ENCODE assay signal across 24 mouse cellular contexts in the genomic region with DNA sequence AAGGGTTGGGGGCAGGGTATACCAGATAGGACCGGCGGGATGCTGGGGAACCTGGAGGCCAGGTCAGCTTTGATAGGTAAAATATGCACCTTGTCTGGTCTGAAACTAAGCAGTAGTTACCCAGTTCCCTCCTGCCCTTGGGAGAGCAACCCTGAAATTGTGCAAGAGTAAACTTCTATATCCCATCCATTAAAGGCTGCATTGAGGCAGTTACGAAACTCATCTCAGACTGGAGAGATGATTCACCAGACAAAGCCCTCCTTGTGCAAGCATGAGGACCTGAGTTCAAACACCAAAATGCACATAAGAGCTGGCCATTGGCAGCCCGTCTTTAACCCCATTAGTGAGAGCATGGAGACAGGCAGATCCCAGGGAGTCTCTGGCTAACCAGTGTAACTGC. TPM values are rescaled to one million over a fixed set of nuclear protein-coding genes. Genes with fewer than 3 reads are reported as not detected.
DNase-seq lines count a peak whose midpoint lies in the region; ATAC-seq and TF ChIP-seq lines count a peak whose summit lies in the region.
"Had no signal": no experiment of that assay in that cellular context is flagged by ENCODE, and none has a peak within 500 bp of the region (broad histone marks: within the 10 kb centered on the region; RNA-seq: fewer than 3 reads in every experiment).

No protein-coding gene starts in this region.

- no peaks in the 10 kb centered on the region for H3K27me3 ChIP-seq in intestine, embryonic 16.5 days (replicated peaks; ENCODE audit: control insufficient read depth, insufficient read depth, low read length)
- no peaks in the 10 kb centered on the region for H3K27me3 ChIP-seq in intestine, embryonic 15.5 days (replicated peaks)
- H3K27me3 ChIP-seq in thymus, adult 2 months (ENCODE audit: control insufficient read depth, insufficient read depth, low read length): no peaks in the 10 kb centered on the region
- H3K27me3 ChIP-seq: heart, embryonic 15.5 days; hindbrain, embryonic 15.5 days; lung, embryonic 15.5 days; stomach, embryonic 15.5 days had no signal

- peak overlapping the region; percentile 0; the same call in 1 of the 2 replicates for H3K27ac ChIP-seq in intestine, embryonic 16.5 days (ENCODE audit: low read length)
- H3K27ac ChIP-seq in intestine, embryonic 15.5 days: no peak overlapping the region
- no peak overlapping the region for H3K27ac ChIP-seq in thymus, adult 2 months (ENCODE audit: control insufficient read depth, insufficient read depth, low read length)
- H3K27ac ChIP-seq: heart, embryonic 15.5 days; hindbrain, embryonic 15.5 days; lung, embryonic 15.5 days; midbrain, embryonic 10.5 days; stomach, embryonic 15.5 days had no signal

- TF ChIP-seq POLR2A in thymus, adult 2 months (IDR thresholded peaks at IDR 0.05; ENCODE audit: control insufficient read depth, extremely low read depth, insufficient read depth, low read length, poor library complexity): no peak

- H3K9me3 ChIP-seq in intestine, embryonic 16.5 days (ENCODE audit: control insufficient read depth, low read length): no peaks in the 10 kb centered on the region
- no peaks in the 10 kb centered on the region for H3K9me3 ChIP-seq in intestine, embryonic 15.5 days
- H3K9me3 ChIP-seq: heart, embryonic 15.5 days; hindbrain, embryonic 15.5 days; lung, embryonic 15.5 days; midbrain, embryonic 10.5 days; stomach, embryonic 15.5 days had no signal

- 80% methylated on average over 4 of the region's 4 CpGs for WGBS in intestine, embryonic 16.5 days
- 83% methylated on average over 4 of the region's 4 CpGs for WGBS in intestine, embryonic 15.5 days
- 97% methylated on average over 4 of the region's 4 CpGs for WGBS in thymus, adult 2 months

- H3K9ac ChIP-seq in intestine, embryonic 16.5 days (ENCODE audit: low read depth, low read length): no peak overlapping the region
- no peak overlapping the region for H3K9ac ChIP-seq in intestine, embryonic 15.5 days
- H3K9ac ChIP-seq: heart, embryonic 15.5 days; hindbrain, embryonic 15.5 days; limb, embryonic 13.5 days; lung, embryonic 15.5 days; stomach, embryonic 15.5 days had no signal

- no peak for ATAC-seq in intestine, embryonic 16.5 days
- no peak for ATAC-seq in intestine, embryonic 15.5 days
- ATAC-seq in common myeloid progenitor, adult 5-6 weeks (replicated peaks; ENCODE audit: low read depth, poor library complexity, severe bottlenecking): peak; percentile 23
- ATAC-seq in megakaryocyte, adult 5-6 weeks (ENCODE audit: poor library complexity, severe bottlenecking): peak; percentile 82
- ATAC-seq: forebrain, embryonic 16.5 days had no signal

- DNase-seq in 3T3-L1 (ENCODE audit: low read depth, low spot score): peak; percentile 6
- DNase-seq in frontal cortex, adult 2 months (ENCODE audit: extremely low spot score in 1 of 2, low spot score in 1 of 2): no peak
- DNase-seq in thymus, adult 2 months: no peak
- DNase-seq in frontal cortex, postnatal 10 days (ENCODE audit: low spot score in 2 of 2): no peak
- DNase-seq: adrenal gland, postnatal 10 days; cerebellum, adult 2 months; cerebellum, postnatal 25 days; embryo, embryonic 11 days; heart, postnatal 4 days; kidney, postnatal 36 days; layer of hippocampus, postnatal 36 days; lung, postnatal 4 days; thymus, adult 18-20 months had no signal

- no peaks in the 10 kb centered on the region for H3K36me3 ChIP-seq in intestine, embryonic 16.5 days (ENCODE audit: control insufficient read depth, insufficient read depth, low read length)
- H3K36me3 ChIP-seq in intestine, embryonic 15.5 days: no peaks in the 10 kb centered on the region
- no peaks in the 10 kb centered on the region for H3K36me3 ChIP-seq in thymus, adult 2 months (ENCODE audit: control insufficient read depth, insufficient read depth, low read length)
- H3K36me3 ChIP-seq: heart, embryonic 15.5 days; hindbrain, embryonic 15.5 days; limb, embryonic 13.5 days; lung, embryonic 15.5 days; midbrain, embryonic 10.5 days; stomach, embryonic 15.5 days had no signal

- no peak overlapping the region for H3K4me2 ChIP-seq in intestine, embryonic 16.5 days (ENCODE audit: low read depth, low read length)
- H3K4me2 ChIP-seq in intestine, embryonic 15.5 days (replicated peaks): no peak overlapping the region
- H3K4me2 ChIP-seq: heart, embryonic 15.5 days; hindbrain, embryonic 15.5 days; lung, embryonic 15.5 days; stomach, embryonic 15.5 days had no signal

- H3K4me1 ChIP-seq in intestine, embryonic 16.5 days (ENCODE audit: control insufficient read depth, insufficient read depth, low read length): peaks cover 31% of the 10 kb centered on the region
- peaks cover 22% of the 10 kb centered on the region for H3K4me1 ChIP-seq in intestine, embryonic 15.5 days (replicated peaks)
- H3K4me1 ChIP-seq in thymus, adult 2 months (replicated peaks; ENCODE audit: control insufficient read depth, insufficient read depth, low read length): peaks cover 3% of the 10 kb centered on the region

- TF ChIP-seq CTCF in thymus, adult 2 months (IDR thresholded peaks at IDR 0.05; ENCODE audit: borderline replicate concordance, control insufficient read depth, extremely low read depth, insufficient read depth, low read length, poor library complexity): no peak

- no peak overlapping the region for H3K4me3 ChIP-seq in intestine, embryonic 16.5 days (ENCODE audit: low read length)
- no peak overlapping the region for H3K4me3 ChIP-seq in intestine, embryonic 15.5 days (replicated peaks)
- no peak overlapping the region for H3K4me3 ChIP-seq in thymus, adult 2 months (ENCODE audit: control insufficient read depth, insufficient read depth, low read length)
- H3K4me3 ChIP-seq: heart, embryonic 15.5 days; hindbrain, embryonic 15.5 days; limb, embryonic 13.5 days; lung, embryonic 15.5 days; midbrain, embryonic 10.5 days; stomach, embryonic 15.5 days had no signal

RNA-seq across cellular contexts. Expression of gene Map7, which starts 19.2 kb away (rescaled TPM):
- 44.7 and 50.3 TPM in 2 replicates for polyA plus RNA-seq in intestine, embryonic 16.5 days (2015; fragmentation: Nextera tagmentation; extraction: Ambion mirVana)
- 36.6 and 37.5 TPM in 2 replicates for polyA plus RNA-seq in intestine, embryonic 15.5 days (2015; fragmentation: Nextera tagmentation; extraction: Ambion mirVana)
- total RNA-seq in common myeloid progenitor, adult 5-6 weeks (2017): 47.9 and 49.1 TPM in 2 replicates
- 2.3 and 2.7 TPM in 2 replicates for total RNA-seq in megakaryocyte, adult 5-6 weeks (2015)
- total RNA-seq in megakaryocyte, adult 5-6 weeks (2017): 3.1 and 3.8 TPM in 2 replicates
- polyA plus RNA-seq in frontal cortex, adult 2 months (2012; rRNA removed): 70.1 and 73.5 TPM in 2 replicates
- 6.9 and 9.8 TPM in 2 replicates for polyA plus RNA-seq in thymus, adult 2 months (2012; rRNA removed)

Comparison
In these comparisons a context has a peak if more than half of its experiments do, and no peak if none do; other contexts are left out.
1. ATAC-seq: peak in common myeloid progenitor, adult 5-6 weeks (single experiment) and megakaryocyte, adult 5-6 weeks (single experiment); none in intestine, embryonic 16.5 days (single experiment) and intestine, embryonic 15.5 days (single experiment).